Mouse (Mus musculus) limb, embryonic 11.5 days (tissue): ENCODE data around the gene Gstt3. TPM values are rescaled to one million over a fixed set of nuclear protein-coding genes. Genes with fewer than 3 reads are reported as not detected.
A peak's percentile ranks its signal among the peaks of the same experiment; 100 is the strongest.

Experiments
- ATAC-seq: fragments of 200-750 bp; cut with Nextera tagmentation; 2 replicates; pipeline ENCODE4 v1.8.0; 2017; ENCODE audit warnings: low read depth; ENCODE audit not compliant: insufficient number of reproducible peaks, low FRiP score, low TSS enrichment
- DNase-seq: peaks from one replicate; pipeline ENCODE4 v3.0.0-alpha.2; 2015; ENCODE audit warnings: low spot score
- H3K27ac ChIP-seq: fragments of 300-500 bp; sonication (generic); replicated peaks from 2 replicates; pipeline ENCODE4 v1.5.1; 2014; ENCODE audit warnings: low read depth, mild to moderate bottlenecking, low read length
- H3K27me3 ChIP-seq: fragments of 300-500 bp; sonication (generic); 2 replicates; pipeline ENCODE4 v1.6.1; 2014; ENCODE audit warnings: mild to moderate bottlenecking, low read length, mixed read lengths; ENCODE audit not compliant: control insufficient read depth, insufficient read depth
- H3K36me3 ChIP-seq: fragments of 300-500 bp; sonication (generic); 2 replicates; pipeline ENCODE4 v1.6.1; 2014; ENCODE audit warnings: mild to moderate bottlenecking, low read length, moderate library complexity, mixed read lengths; ENCODE audit not compliant: control insufficient read depth, insufficient read depth
- H3K4me1 ChIP-seq: fragments of 300-500 bp; sonication (generic); 2 replicates; pipeline ENCODE4 v1.6.1; 2014; ENCODE audit warnings: low read length, mixed read lengths; ENCODE audit not compliant: control insufficient read depth, insufficient read depth
- H3K4me2 ChIP-seq: fragments of 300-500 bp; sonication (generic); 2 replicates; pipeline ENCODE4 v1.6.1; 2014; ENCODE audit warnings: low read depth, mild to moderate bottlenecking, moderate library complexity; ENCODE audit not compliant: severe bottlenecking
- H3K4me3 ChIP-seq: fragments of 300-500 bp; sonication (generic); 2 replicates; pipeline ENCODE4 v1.5.1; 2014; ENCODE audit warnings: low read depth, low read length
- H3K9ac ChIP-seq: fragments of 300-500 bp; sonication (generic); 2 replicates; pipeline ENCODE4 v1.6.1; 2014; ENCODE audit warnings: mild to moderate bottlenecking, low read length
- H3K9me3 ChIP-seq: fragments of 300-500 bp; sonication (generic); 2 replicates; pipeline ENCODE4 v1.6.1; 2016; ENCODE audit warnings: low read length; ENCODE audit not compliant: control insufficient read depth
- WGBS: fragments of 180-500 bp; shearing (Covaris S2); extraction: QIAGEN DNeasy Blood & Tissue Kit; methylation state at CpG from one replicate; pipeline ENCODE4 v1.1.7; 2014; 5-methylcytosine and 5-hydroxymethylcytosine counted together
- polyA plus RNA-seq: library from polyadenylated mRNA; unstranded; fragments of >200 nt; fragmentation: Nextera tagmentation; extraction: Ambion mirVana; gene quantifications from 2 replicates; pipeline ENCODE4 v1.2.1, GENCODE M21; 2014

The Gstt3 gene
- polyA plus RNA-seq = 6.4 and 7.9 TPM in 2 replicates

DNA sequence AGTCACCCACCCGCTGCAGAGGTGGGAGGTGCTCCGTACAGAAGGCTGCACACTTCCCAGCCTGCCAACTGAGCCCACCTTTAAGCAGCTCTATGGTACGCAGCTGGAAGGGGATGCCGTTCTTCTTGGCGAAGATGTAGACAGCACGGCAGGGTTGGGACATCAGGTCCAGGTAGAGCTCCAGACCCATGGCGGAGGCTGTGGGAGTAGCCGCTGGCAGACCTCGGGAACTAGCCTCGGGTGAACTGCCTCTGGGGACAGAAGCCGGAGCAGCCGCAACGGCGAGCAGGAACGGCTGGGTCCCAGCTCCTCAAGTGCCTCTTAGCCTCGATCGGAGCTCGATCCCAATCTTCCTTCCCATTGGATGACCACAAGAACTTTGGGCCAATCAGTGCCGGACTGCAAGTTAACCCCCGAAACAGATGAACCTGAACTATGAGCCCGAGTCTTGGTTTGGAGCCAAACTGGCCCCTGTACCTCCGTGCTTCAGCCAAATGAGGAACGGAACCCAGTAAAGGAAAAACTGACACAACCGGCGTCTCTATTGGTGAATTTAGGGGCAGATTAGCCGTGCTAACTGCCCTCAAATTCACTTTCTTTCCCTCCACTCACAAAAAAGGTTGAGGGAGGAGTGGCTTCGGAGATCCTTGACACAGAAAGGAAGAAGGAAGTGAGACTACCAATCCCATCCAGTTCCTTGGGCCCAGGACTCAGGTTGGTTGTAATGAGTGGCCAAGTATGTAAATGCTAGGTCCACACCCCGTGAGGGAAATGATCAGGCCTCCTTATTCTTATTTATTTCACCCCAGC is at the start of gene Gstt3, which contains the start of gene Gm20441:
Gstt3 (minus strand) TSS at position 646 of the 810 bp plus-strand sequence.
Gm20441 (minus strand) TSS at position 186 of the 810 bp plus-strand sequence.
- WGBS = 2% methylated on average over 28 of the region's 28 CpGs
- H3K4me3 ChIP-seq = peak within 1 kb of the TSS; percentile 39
- H3K4me2 ChIP-seq = peak within 1 kb of the TSS; percentile 84
- peaks cover 8% of the 10 kb centered on the region for H3K4me1 ChIP-seq
- H3K27me3 ChIP-seq = peaks cover 5% of the 10 kb centered on the region
- H3K9ac ChIP-seq = peak within 1 kb of the TSS; percentile 56
- peak; percentile 86 for ATAC-seq
- H3K27ac ChIP-seq = no peak within 1 kb of the TSS
- peak; percentile 68 for DNase-seq
- H3K36me3 ChIP-seq = no peaks in the 10 kb centered on the region
- H3K9me3 ChIP-seq = no peaks in the 10 kb centered on the region

DNA sequence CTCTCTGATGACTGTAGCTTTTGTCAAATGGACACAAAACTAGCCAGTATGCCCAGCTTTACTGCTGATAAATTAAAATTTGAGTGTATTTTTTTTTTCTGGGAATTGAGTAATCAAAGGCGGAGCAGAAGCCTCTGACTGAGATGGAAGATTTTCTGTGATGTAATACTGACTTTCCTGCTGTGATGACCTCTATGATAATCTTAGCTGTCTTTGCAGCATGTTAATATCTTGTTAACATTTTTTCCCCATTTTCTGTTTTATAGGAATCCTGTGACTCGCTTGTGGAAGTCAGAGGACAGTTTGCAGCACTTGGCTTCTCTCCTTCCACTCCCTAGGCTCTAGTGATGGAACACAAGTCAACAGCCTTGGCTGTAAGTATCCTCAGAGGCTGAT is 49.1 kb upstream of the Gstt3 start:
- Histone ChIP-seq H3K36me3 (no peaks in the 10 kb centered on the region), H3K9me3 (no peaks in the 10 kb centered on the region), H3K9ac (no peak overlapping the region), H3K27me3 (no peaks in the 10 kb centered on the region), H3K27ac (no peak overlapping the region), H3K4me3 (no peak overlapping the region), H3K4me1 (0 out of 2 replicates have a peak, but pooled peaks cover 2% of the 10 kb centered on the region), H3K4me2 (no peak overlapping the region)
- DNase-seq = no peak
- no peak for ATAC-seq
- 85% methylated on average over 2 of the region's 2 CpGs for WGBS

DNA sequence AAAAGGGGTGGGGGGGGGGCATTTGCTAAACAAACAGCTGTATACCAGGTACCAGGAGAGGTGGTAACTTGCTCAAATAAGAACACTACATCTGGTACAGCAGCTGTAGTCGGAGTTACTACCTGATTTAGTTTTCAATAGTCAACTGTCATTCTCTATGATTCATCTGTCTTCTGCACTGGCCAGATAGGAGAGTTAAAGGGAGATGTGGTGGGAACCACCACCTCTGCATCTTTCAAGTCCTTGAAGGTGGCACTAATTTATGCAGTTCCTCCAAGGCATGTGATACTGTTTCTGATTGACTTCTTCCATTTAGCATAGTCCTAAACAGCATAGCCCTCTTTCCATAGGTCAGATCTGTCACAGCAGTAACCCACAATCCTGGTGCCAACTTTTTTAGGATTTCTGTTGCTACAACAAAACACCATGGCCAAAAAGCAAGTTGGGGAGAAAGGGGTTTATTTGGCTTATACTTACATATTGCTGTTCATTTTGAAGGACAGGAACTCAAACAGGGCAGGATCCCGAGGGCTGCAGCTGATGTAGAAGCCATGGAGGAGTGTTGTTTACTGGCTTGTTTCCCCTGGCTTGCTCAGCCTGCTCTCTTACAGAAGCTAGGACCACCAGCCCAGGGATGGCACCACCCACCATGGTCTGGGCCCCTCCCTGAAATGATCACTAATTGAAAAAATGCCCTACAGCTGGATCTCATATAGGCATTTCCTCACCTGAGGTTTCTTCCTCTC is 48.5 kb upstream of the Gstt3 start:
- 83% methylated on average over 2 of the region's 2 CpGs for WGBS
- Histone ChIP-seq H3K4me1 (no peaks in the 10 kb centered on the region), H3K4me2 (no peak overlapping the region), H3K27ac (no peak overlapping the region), H3K36me3 (no peaks in the 10 kb centered on the region), H3K9ac (no peak overlapping the region), H3K27me3 (no peaks in the 10 kb centered on the region), H3K9me3 (no peaks in the 10 kb centered on the region), H3K4me3 (no peak overlapping the region)
- no peak for ATAC-seq
- DNase-seq = no peak

DNA sequence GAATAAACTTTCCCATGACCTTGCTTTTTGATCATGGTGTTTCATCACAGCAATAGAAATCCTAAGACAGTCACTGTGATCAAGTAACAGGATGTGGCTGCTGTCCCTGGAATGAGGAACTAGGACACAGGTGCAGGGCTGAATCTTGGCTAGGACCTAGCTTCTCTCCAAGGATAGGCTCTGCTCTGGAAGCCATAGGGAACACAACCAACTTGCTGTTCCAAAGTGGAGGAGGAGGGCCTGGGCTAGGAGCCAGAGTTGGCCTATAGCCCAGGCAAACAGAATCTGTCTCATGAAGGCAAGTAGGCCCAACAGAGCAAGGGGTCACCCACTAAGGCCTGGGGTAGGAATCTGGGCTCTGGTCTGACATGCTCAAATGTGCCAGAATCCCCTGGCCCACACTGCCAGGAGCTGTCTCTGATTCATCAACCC is 47.3 kb upstream of the Gstt3 start:
- Histone ChIP-seq H3K4me1 (no peaks in the 10 kb centered on the region), H3K27ac (no peak overlapping the region), H3K36me3 (no peaks in the 10 kb centered on the region), H3K27me3 (no peaks in the 10 kb centered on the region), H3K4me2 (no peak overlapping the region), H3K9ac (no peak overlapping the region), H3K4me3 (no peak overlapping the region), H3K9me3 (no peaks in the 10 kb centered on the region)
- ATAC-seq = no peak
- DNase-seq = no peak

DNA sequence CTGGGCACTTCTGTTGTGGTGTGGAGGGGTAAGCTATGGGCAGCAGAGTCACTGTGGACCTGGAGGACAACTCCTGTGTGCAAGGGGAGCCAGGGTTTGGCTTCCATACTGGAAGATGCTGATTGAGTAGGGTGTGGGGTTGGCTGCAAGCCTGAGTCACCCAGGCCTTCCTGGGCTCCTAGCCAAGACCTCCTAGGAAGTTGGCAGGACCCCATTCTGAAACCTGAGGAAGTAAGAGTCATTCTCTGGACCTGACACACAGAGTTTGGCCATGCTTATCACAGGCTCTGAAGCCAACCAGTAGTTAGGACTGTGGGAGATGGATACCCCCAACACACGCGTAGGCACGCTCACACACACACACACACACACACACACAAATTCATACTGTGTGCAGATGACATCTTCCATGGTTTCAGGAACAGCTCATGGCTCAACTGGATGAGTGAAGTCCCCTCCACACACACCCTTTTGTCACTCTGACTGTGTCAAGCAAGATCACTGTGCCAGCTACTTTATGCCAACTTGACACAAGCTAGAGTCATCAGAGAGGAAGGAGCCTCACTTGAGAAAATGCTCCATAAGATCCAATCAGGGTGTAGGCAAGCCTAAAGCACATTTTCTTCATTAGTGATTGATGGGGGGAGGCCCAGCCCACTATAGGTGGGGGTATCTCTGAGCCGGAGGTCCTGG is 46.6 kb upstream of the Gstt3 start:
- Histone ChIP-seq H3K27ac (no peak overlapping the region), H3K36me3 (no peaks in the 10 kb centered on the region), H3K9me3 (no peaks in the 10 kb centered on the region), H3K4me3 (no peak overlapping the region), H3K27me3 (no peaks in the 10 kb centered on the region), H3K4me1 (no peaks in the 10 kb centered on the region), H3K9ac (no peak overlapping the region), H3K4me2 (no peak overlapping the region)
- no peak for DNase-seq
- no peak for ATAC-seq
- WGBS = 91% methylated on average over 4 of the region's 4 CpGs

DNA sequence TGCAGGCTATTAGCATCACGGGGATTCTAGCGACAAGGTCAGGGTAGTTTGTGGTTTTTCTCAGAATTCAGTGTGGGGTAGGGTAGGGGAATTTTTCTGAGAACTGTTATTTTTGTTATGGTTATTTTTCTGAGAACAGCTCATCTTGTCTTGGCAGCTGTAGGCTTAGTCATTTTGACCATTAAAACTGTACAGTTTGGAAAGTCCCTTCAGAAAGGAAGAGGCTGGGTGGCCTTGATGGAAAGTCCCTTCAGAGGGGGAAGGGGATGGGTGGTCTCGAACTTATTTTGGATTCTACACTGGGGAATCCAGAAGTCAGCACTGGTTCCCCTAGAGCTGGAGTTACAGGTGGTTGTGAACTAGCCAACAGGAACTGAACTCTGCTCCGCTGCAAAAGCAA is 43.3 kb upstream of the Gstt3 start:
- no peaks in the 10 kb centered on the region for H3K4me1 ChIP-seq
- ATAC-seq = no peak

DNA sequence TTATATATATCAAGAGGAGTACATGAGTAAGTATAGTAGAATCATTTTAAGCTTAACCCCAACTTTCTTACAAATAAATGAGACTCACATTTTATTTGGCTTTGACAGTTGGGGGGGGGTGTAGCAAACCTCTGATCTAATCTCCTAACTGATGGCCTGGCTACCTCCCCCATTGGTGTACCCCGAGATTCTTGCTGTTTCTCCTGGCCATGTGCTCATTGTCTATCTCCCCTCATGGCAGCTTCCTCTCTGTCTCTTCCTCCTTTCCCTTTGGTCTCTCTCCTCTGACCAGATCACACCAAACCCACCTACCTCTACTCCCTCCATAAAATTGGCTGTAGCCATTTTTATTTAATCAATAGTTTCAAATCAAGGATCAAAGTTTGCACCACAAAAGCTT is 42.6 kb upstream of the Gstt3 start:
- Histone ChIP-seq H3K27me3 (no peaks in the 10 kb centered on the region), H3K27ac (no peak overlapping the region)

More for the DNA sequence above, 43.3 kb upstream of the Gstt3 start:
- no peak overlapping the region for H3K4me2 ChIP-seq
- no peaks in the 10 kb centered on the region for H3K36me3 ChIP-seq
- H3K9me3 ChIP-seq = no peaks in the 10 kb centered on the region
- H3K4me3 ChIP-seq = no peak overlapping the region
- H3K27ac ChIP-seq = no peak overlapping the region
- no peaks in the 10 kb centered on the region for H3K27me3 ChIP-seq
- no peak for DNase-seq
- 91% methylated on average over 4 of the region's 4 CpGs for WGBS
- no peak overlapping the region for H3K9ac ChIP-seq

DNA sequence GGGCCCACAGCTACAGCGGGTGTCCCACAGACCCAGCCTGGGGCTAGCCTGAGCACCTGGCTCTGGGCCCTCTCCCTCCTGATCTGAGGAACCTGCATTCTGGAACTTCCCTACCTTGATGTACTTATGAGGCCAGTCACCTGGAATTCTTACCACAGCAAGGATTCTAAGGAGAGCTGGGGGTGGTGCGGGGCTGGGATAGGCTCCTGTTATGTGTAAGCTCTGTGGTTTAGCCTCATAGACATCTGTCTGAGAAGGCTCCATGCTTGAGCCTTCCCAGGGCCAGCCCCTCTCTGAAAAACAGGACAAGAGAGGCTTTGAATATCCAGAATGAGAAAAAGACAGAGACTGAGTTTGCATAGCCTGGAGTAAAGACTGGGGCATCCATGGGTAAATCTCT is 41.2 kb upstream of the Gstt3 start, which contains the start of gene Gstt4:
Gstt4 (minus strand) TSS at position 101 of the 400 bp plus-strand sequence.
- Histone ChIP-seq H3K4me3 (no peak within 1 kb of the TSS), H3K4me2 (no peak within 1 kb of the TSS), H3K36me3 (no peaks in the 10 kb centered on the region), H3K27ac (no peak within 1 kb of the TSS), H3K27me3 (no peaks in the 10 kb centered on the region), H3K4me1 (no peaks in the 10 kb centered on the region), H3K9ac (no peak within 1 kb of the TSS), H3K9me3 (no peaks in the 10 kb centered on the region)
- DNase-seq (no peak), ATAC-seq (no peak)
- WGBS = 93% methylated on average over 2 of the region's 2 CpGs

More for the DNA sequence above, 42.6 kb upstream of the Gstt3 start:
- no peak overlapping the region for H3K4me3 ChIP-seq
- no peak overlapping the region for H3K4me2 ChIP-seq
- no peak for DNase-seq
- H3K9me3 ChIP-seq = no peaks in the 10 kb centered on the region
- WGBS = 84% methylated on average over 1 of the region's 1 CpGs
- no peaks in the 10 kb centered on the region for H3K4me1 ChIP-seq
- H3K9ac ChIP-seq = no peak overlapping the region
- ATAC-seq = no peak
- H3K36me3 ChIP-seq = no peaks in the 10 kb centered on the region
